Mouse (Mus musculus) thymus, postnatal 4 days (tissue): ENCODE results near the gene Arhgdia.

Experiments used
- DNase-seq: peaks from one replicate; pipeline ENCODE4 v3.0.0; 2021

Gene Arhgdia

GRCm38 (mm10) chr11:120581490-120582267 lies at the start of gene Arhgdia:
Gene Arhgdia (minus strand): TSS chr11:120581624.
- peak; percentile 93 for DNase-seq

GRCm38 (mm10) chr11:120630401-120630871 lies 49.0 kb upstream of the Arhgdia start:
- DNase-seq: peak; percentile 31

GRCm38 (mm10) chr11:120629911-120630310 lies 48.5 kb upstream of the Arhgdia start:
- DNase-seq: peak; percentile 60

GRCm38 (mm10) chr11:120629341-120629730 lies 47.9 kb upstream of the Arhgdia start:
- peak; percentile 83 for DNase-seq

GRCm38 (mm10) chr11:120628601-120629340 lies 47.3 kb upstream of the Arhgdia start:
- DNase-seq: peak; percentile 39

- peak; percentile 73 for DNase-seq
Observed at GRCm38 (mm10) chr11:120627468-120628300, 46.3 kb upstream of the Arhgdia start.

- no peak for DNase-seq
Observed at GRCm38 (mm10) chr11:120626785-120627467, 45.5 kb upstream of the Arhgdia start.

GRCm38 (mm10) chr11:120625152-120625775 lies 43.8 kb upstream of the Arhgdia start, which contains the start of gene Sirt7:
Gene Sirt7 (minus strand): TSS chr11:120625240.
- peak; percentile 49 for DNase-seq

- peak; percentile 93 for DNase-seq
Observed at GRCm38 (mm10) chr11:120624680-120625111, 43.3 kb upstream of the Arhgdia start.

GRCm38 (mm10) chr11:120623961-120624679 lies 42.7 kb upstream of the Arhgdia start:
- DNase-seq: peak; percentile 91

GRCm38 (mm10) chr11:120622805-120623204 lies 41.4 kb upstream of the Arhgdia start:
- no peak for DNase-seq

GRCm38 (mm10) chr11:120620195-120620594 lies 38.8 kb upstream of the Arhgdia start:
- DNase-seq: no peak

- DNase-seq: no peak
Observed at GRCm38 (mm10) chr11:120618619-120619535, 37.5 kb upstream of the Arhgdia start.

- peak; percentile 97 for DNase-seq
Observed at GRCm38 (mm10) chr11:120617519-120618112, 36.2 kb upstream of the Arhgdia start, which contains the start of gene Pcyt2. Gene Pcyt2 (minus strand): TSS chr11:120617936.

- no peak for DNase-seq
Observed at GRCm38 (mm10) chr11:120616617-120617294, 35.3 kb upstream of the Arhgdia start.

- DNase-seq: no peak
Observed at GRCm38 (mm10) chr11:120615606-120616203, 34.3 kb upstream of the Arhgdia start.

- no peak for DNase-seq
Observed at GRCm38 (mm10) chr11:120615167-120615566, 33.7 kb upstream of the Arhgdia start.

- no peak for DNase-seq
Observed at GRCm38 (mm10) chr11:120613976-120614375, 32.6 kb upstream of the Arhgdia start.
